Mouse (Mus musculus) heart, adult 2 months (tissue): ENCODE data around the gene Cyp20a1. TPM values are rescaled to one million over a fixed set of nuclear protein-coding genes. Genes with fewer than 3 reads are reported as not detected.

Experiments used
- DNase-seq, 2 experiments: peaks; one replicate each; pipeline ENCODE4 v3.0.0; 2021
- H3K27ac ChIP-seq: fragments of 200-600 bp; 2 replicates; pipeline ENCODE4 v1.8.1; 2022
- H3K27me3 ChIP-seq: fragments of 200-500 bp; 2 replicates; pipeline ENCODE4 v1.6.1; 2012; ENCODE audit warnings: mild to moderate bottlenecking, low read length, inconsistent platforms, mixed read lengths; ENCODE audit not compliant: control insufficient read depth, insufficient read depth
- H3K36me3 ChIP-seq: fragments of 200-500 bp; 2 replicates; pipeline ENCODE4 v1.6.1; 2012; ENCODE audit warnings: low read length, inconsistent platforms; ENCODE audit not compliant: control insufficient read depth, insufficient read depth
- H3K4me1 ChIP-seq: fragments of 200-500 bp; 2 replicates; pipeline ENCODE4 v1.6.1; 2011; ENCODE audit warnings: low read length; ENCODE audit not compliant: control insufficient read depth, insufficient read depth
- H3K4me3 ChIP-seq: fragments of 200-600 bp; 2 replicates; pipeline ENCODE4 v1.8.1; 2022
- H3K79me2 ChIP-seq: fragments of 200-500 bp; replicated peaks from 2 replicates; pipeline ENCODE4 v1.6.1; 2012; ENCODE audit warnings: mild to moderate bottlenecking, inconsistent platforms, low read length, moderate library complexity, mixed read lengths; ENCODE audit not compliant: control insufficient read depth, insufficient read depth
- H3K9ac ChIP-seq: fragments of 200-500 bp; 2 replicates; pipeline ENCODE4 v1.6.1; 2012; ENCODE audit warnings: low read depth, mild to moderate bottlenecking, control low read depth, inconsistent platforms, low read length, mixed read lengths
- CTCF ChIP-seq: fragments of 200-600 bp; IDR thresholded peaks from 2 replicates; pipeline ENCODE4 v1.8.1; 2022; ENCODE audit warnings: antibody characterized with exemption, mild to moderate bottlenecking, moderate library complexity
- EP300 ChIP-seq: fragments of 200-500 bp; IDR thresholded peaks from 2 replicates; pipeline ENCODE4 v1.6.1; 2011; ENCODE audit warnings: low read depth, low read length, control low read depth; ENCODE audit not compliant: insufficient read depth
- POLR2A ChIP-seq: fragments of 200-500 bp; IDR thresholded peaks from 2 replicates; pipeline ENCODE4 v1.6.1; 2011; ENCODE audit warnings: mild to moderate bottlenecking, low read depth, low read length, control low read depth; ENCODE audit not compliant: insufficient read depth
- WGBS: fragments of 180-500 bp; shearing (Covaris S2); methylation state at CpG from one replicate; pipeline ENCODE4 v1.1.7; 2018; 5-methylcytosine and 5-hydroxymethylcytosine counted together
- intact Hi-C: fragments of 180-260 bp; cut with DNase I; formaldehyde crosslinking; loops from one replicate; pipeline ENCODE4 v1.15.1; 2025
- polyA plus RNA-seq: library from polyadenylated mRNA; depleted of rRNA; stranded (reverse); fragments of >200 nt; gene quantifications from 2 replicates; pipeline ENCODE4 v1.2.3, GENCODE M21; 2012
- total RNA-seq, 2 experiments: library from RNA; stranded (reverse); gene quantifications; 2 replicates each; pipeline ENCODE4 v1.2.3; 2021

Gene Cyp20a1
- total and polyA plus RNA-seq, 3 experiments = 4.5 to 8.9 (median 8.8) TPM

- intact Hi-C loops = no loop called here
- no peak overlapping the region for H3K4me3 ChIP-seq
- H3K9ac ChIP-seq = no peak overlapping the region
- DNase-seq = no peak
- no peak overlapping the region for H3K27ac ChIP-seq
- H3K4me1 ChIP-seq = no peaks in the 10 kb centered on the region; the same call in 1 of the 2 replicates
- no peaks in the 10 kb centered on the region for H3K27me3 ChIP-seq
- H3K36me3 ChIP-seq = no peaks in the 10 kb centered on the region
- WGBS = 92% methylated on average over 5 of the region's 5 CpGs
- TF ChIP-seq EP300 (no peak), POLR2A (no peak), CTCF (no peak)
- no peaks in the 10 kb centered on the region for H3K79me2 ChIP-seq
Observed at GRCm38 (mm10) chr1:60352786-60353185, 9.7 kb downstream of the Cyp20a1 start.

- DNase-seq = no peak
- H3K27ac ChIP-seq = no peak overlapping the region
- no peaks in the 10 kb centered on the region for H3K27me3 ChIP-seq
- no peaks in the 10 kb centered on the region for H3K79me2 ChIP-seq
- H3K4me3 ChIP-seq = no peak overlapping the region
- no peak for TF ChIP-seq POLR2A
- no peak for TF ChIP-seq EP300
- TF ChIP-seq CTCF = no peak
- no peaks in the 10 kb centered on the region for H3K36me3 ChIP-seq
- H3K9ac ChIP-seq = no peak overlapping the region
- 90% methylated on average over 1 of the region's 1 CpGs for WGBS
- H3K4me1 ChIP-seq = no peaks in the 10 kb centered on the region
- intact Hi-C loops = no loop called here
Observed at GRCm38 (mm10) chr1:60361626-60362025, 18.5 kb downstream of the Cyp20a1 start.

GRCm38 (mm10) chr1:60376556-60376955 is 33.4 kb downstream of the Cyp20a1 start:
- no peak for TF ChIP-seq CTCF
- TF ChIP-seq EP300 = no peak
- TF ChIP-seq POLR2A = no peak
- 88% methylated on average over 1 of the region's 1 CpGs for WGBS
- no peaks in the 10 kb centered on the region for H3K27me3 ChIP-seq
- H3K79me2 ChIP-seq = no peaks in the 10 kb centered on the region
- H3K4me3 ChIP-seq = no peak overlapping the region
- no peaks in the 10 kb centered on the region for H3K4me1 ChIP-seq
- DNase-seq = no peak
- intact Hi-C loops = no loop called here
- no peak overlapping the region for H3K9ac ChIP-seq
- no peak overlapping the region for H3K27ac ChIP-seq
- H3K36me3 ChIP-seq = no peaks in the 10 kb centered on the region

- H3K9ac ChIP-seq = no peak overlapping the region
- TF ChIP-seq POLR2A = no peak
- TF ChIP-seq CTCF = no peak
- TF ChIP-seq EP300 = no peak
- no peaks in the 10 kb centered on the region for H3K27me3 ChIP-seq
- no peaks in the 10 kb centered on the region for H3K4me1 ChIP-seq
- no peak for DNase-seq
- 92% methylated on average over 3 of the region's 3 CpGs for WGBS
- intact Hi-C loops = no loop called here
- no peak overlapping the region for H3K4me3 ChIP-seq
- H3K36me3 ChIP-seq = no peaks in the 10 kb centered on the region
- no peak overlapping the region for H3K27ac ChIP-seq
- H3K79me2 ChIP-seq = no peaks in the 10 kb centered on the region
Observed at GRCm38 (mm10) chr1:60381910-60382309, 38.8 kb downstream of the Cyp20a1 start.

GRCm38 (mm10) chr1:60404848-60405247 is 61.7 kb downstream of the Cyp20a1 start:
- H3K27me3 ChIP-seq = no peaks in the 10 kb centered on the region
- DNase-seq = no peak
- no peak overlapping the region for H3K4me3 ChIP-seq
- no peaks in the 10 kb centered on the region for H3K79me2 ChIP-seq
- H3K36me3 ChIP-seq = no peaks in the 10 kb centered on the region
- H3K4me1 ChIP-seq = peaks cover 3% of the 10 kb centered on the region; the same call in 1 of the 2 replicates
- no peak overlapping the region for H3K27ac ChIP-seq
- H3K9ac ChIP-seq = no peak overlapping the region
- TF ChIP-seq CTCF (peak; percentile 58), POLR2A (no peak)
- intact Hi-C loops = loop anchor here (5.0 kb wide), 2 partner anchors 162 to 557 kb away; partner anchors contain the start of gene Raph1
- WGBS = 100% methylated on average over 1 of the region's 1 CpGs

- no peaks in the 10 kb centered on the region for H3K36me3 ChIP-seq
- intact Hi-C loops = loop anchor here (2.0 to 5.0 kb wide), 4 partner anchors 66 to 554 kb away; partner anchors contain the start of genes Cyp20a1 and Raph1
- no peaks in the 10 kb centered on the region for H3K27me3 ChIP-seq
- H3K4me3 ChIP-seq = peak overlapping the region; percentile 83
- H3K4me1 ChIP-seq = peaks cover 3% of the 10 kb centered on the region; the same call in 1 of the 2 replicates
- peak overlapping the region; percentile 81 for H3K9ac ChIP-seq
- DNase-seq = no peak
- 29% methylated on average over 13 of the region's 13 CpGs for WGBS
- peaks cover 2% of the 10 kb centered on the region for H3K79me2 ChIP-seq
- peak overlapping the region; percentile 77 for H3K27ac ChIP-seq
- no peak for TF ChIP-seq CTCF
- TF ChIP-seq EP300 = no peak
- TF ChIP-seq POLR2A = no peak
Observed at GRCm38 (mm10) chr1:60408501-60409167, 65.5 kb downstream of the Cyp20a1 start.
